In genomic region chr2:157057758-157058157, GRCm38 (mm10) we compare ENCODE assay signal across 12 mouse cellular contexts. TPM values are rescaled to one million over a fixed set of nuclear protein-coding genes. Genes with fewer than 3 reads are reported as not detected.
DNase-seq lines count a peak whose midpoint lies in the region; ATAC-seq and TF ChIP-seq lines count a peak whose summit lies in the region.
"Had no signal": no experiment of that assay in that cellular context is flagged by ENCODE, and none has a peak within 500 bp of the region (broad histone marks: within the 10 kb centered on the region; RNA-seq: fewer than 3 reads in every experiment).

No protein-coding gene starts in this region.

- no peak overlapping the region for H3K4me3 ChIP-seq in heart, postnatal 0 days (ENCODE audit: low read depth, low read length)
- H3K4me3 ChIP-seq in neural tube, embryonic 13.5 days: no peak overlapping the region
- no peak overlapping the region for H3K4me3 ChIP-seq in forebrain, embryonic 16.5 days (replicated peaks; ENCODE audit: low read length)
- H3K4me3 ChIP-seq in neural tube, embryonic 15.5 days (replicated peaks): no peak overlapping the region

- WGBS in heart, postnatal 0 days: 93% methylated on average over 4 of the region's 4 CpGs
- WGBS in neural tube, embryonic 13.5 days: 77% methylated on average over 4 of the region's 4 CpGs
- WGBS in forebrain, embryonic 16.5 days: 79% methylated on average over 4 of the region's 4 CpGs
- WGBS in neural tube, embryonic 15.5 days: 67% methylated on average over 4 of the region's 4 CpGs

- peaks cover 31% of the 10 kb centered on the region for H3K36me3 ChIP-seq in heart, postnatal 0 days (replicated peaks; ENCODE audit: control insufficient read depth, insufficient read depth, low read length)
- peaks cover 64% of the 10 kb centered on the region for H3K36me3 ChIP-seq in neural tube, embryonic 13.5 days
- peaks cover 16% of the 10 kb centered on the region for H3K36me3 ChIP-seq in forebrain, embryonic 16.5 days (ENCODE audit: control insufficient read depth, insufficient read depth)
- H3K36me3 ChIP-seq in neural tube, embryonic 15.5 days: peaks cover 34% of the 10 kb centered on the region

- H3K4me1 ChIP-seq in heart, postnatal 0 days (ENCODE audit: control insufficient read depth, insufficient read depth): peaks cover 13% of the 10 kb centered on the region
- H3K4me1 ChIP-seq in neural tube, embryonic 13.5 days (replicated peaks): peaks cover 62% of the 10 kb centered on the region
- H3K4me1 ChIP-seq in forebrain, embryonic 16.5 days (replicated peaks; ENCODE audit: control insufficient read depth, insufficient read depth, low read length): peaks cover 37% of the 10 kb centered on the region
- H3K4me1 ChIP-seq in neural tube, embryonic 15.5 days: peaks cover 40% of the 10 kb centered on the region

- H3K9me3 ChIP-seq in heart, postnatal 0 days (replicated peaks; ENCODE audit: control insufficient read depth, low read length): no peaks in the 10 kb centered on the region
- H3K9me3 ChIP-seq in neural tube, embryonic 13.5 days: no peaks in the 10 kb centered on the region
- no peaks in the 10 kb centered on the region for H3K9me3 ChIP-seq in forebrain, embryonic 16.5 days (ENCODE audit: control insufficient read depth, low read length)
- no peaks in the 10 kb centered on the region for H3K9me3 ChIP-seq in neural tube, embryonic 15.5 days (replicated peaks)

- no peak for TF ChIP-seq CTCF in heart, postnatal 0 days (IDR thresholded peaks at IDR 0.05; ENCODE audit: low read depth)

- H3K27me3 ChIP-seq in heart, postnatal 0 days (ENCODE audit: control insufficient read depth, insufficient read depth, low read length): no peaks in the 10 kb centered on the region
- no peaks in the 10 kb centered on the region for H3K27me3 ChIP-seq in neural tube, embryonic 13.5 days
- no peaks in the 10 kb centered on the region for H3K27me3 ChIP-seq in forebrain, embryonic 16.5 days (replicated peaks; ENCODE audit: control insufficient read depth, insufficient read depth, low read length)
- H3K27me3 ChIP-seq in neural tube, embryonic 15.5 days (replicated peaks): no peaks in the 10 kb centered on the region

- TF ChIP-seq EP300 in heart, postnatal 0 days (IDR thresholded peaks at IDR 0.05; ENCODE audit: low read depth): no peak

- no peak for ATAC-seq in heart, postnatal 0 days (ENCODE audit: insufficient read depth, low read depth)
- no peak for ATAC-seq in neural tube, embryonic 13.5 days (ENCODE audit: low read depth)
- ATAC-seq in forebrain, embryonic 16.5 days: no peak
- ATAC-seq in neural tube, embryonic 15.5 days (ENCODE audit: low FRiP score): no peak
- ATAC-seq in erythroid progenitor cell, adult 5-6 weeks (replicated peaks; ENCODE audit: low FRiP score, poor library complexity, severe bottlenecking): no peak

- no peak overlapping the region for H3K9ac ChIP-seq in heart, postnatal 0 days (replicated peaks; ENCODE audit: low read depth, low read length)
- H3K9ac ChIP-seq in neural tube, embryonic 13.5 days: no peak overlapping the region; the same call in 1 of the 2 replicates
- H3K9ac ChIP-seq in forebrain, embryonic 16.5 days (replicated peaks; ENCODE audit: low read depth, low read length): no peak overlapping the region
- H3K9ac ChIP-seq in neural tube, embryonic 15.5 days (replicated peaks): no peak overlapping the region

- 0 out of 2 replicates have a peak overlapping the region, but pooled peaks have one; percentile 63 for H3K27ac ChIP-seq in heart, postnatal 0 days (ENCODE audit: low read depth)
- peak overlapping the region; percentile 88 for H3K27ac ChIP-seq in neural tube, embryonic 13.5 days (replicated peaks)
- peak overlapping the region; percentile 91 for H3K27ac ChIP-seq in forebrain, embryonic 16.5 days (ENCODE audit: low read length)
- peak overlapping the region; percentile 80 for H3K27ac ChIP-seq in neural tube, embryonic 15.5 days (replicated peaks)

- no peak overlapping the region for H3K4me2 ChIP-seq in heart, postnatal 0 days (ENCODE audit: low read depth, low read length)
- no peak overlapping the region for H3K4me2 ChIP-seq in neural tube, embryonic 13.5 days
- H3K4me2 ChIP-seq in forebrain, embryonic 16.5 days (ENCODE audit: low read length): no peak overlapping the region
- H3K4me2 ChIP-seq in neural tube, embryonic 15.5 days: no peak overlapping the region

- no peak for DNase-seq in heart, postnatal 0 days (ENCODE audit: low spot score)
- DNase-seq in heart, adult 9 months (ENCODE audit: low spot score in 2 of 2): no peak
- no peak for DNase-seq in neural tube, embryonic 10.5 days (ENCODE audit: extremely low spot score, low spot score)
- DNase-seq in c-Kit-positive CD71-positive TER-119-positive erythroid progenitor cells, embryonic 14.5 days (ENCODE audit: low spot score): no peak
- DNase-seq: liver; thymus, postnatal 14 days had no signal

RNA-seq across cellular contexts. Expression of gene Soga1, which starts 21.3 kb away (rescaled TPM):
- 21.0 and 48.5 TPM in 2 replicates for total RNA-seq in heart, postnatal 0 days (2014; rRNA removed; ENCODE audit: low replicate concordance)
- polyA plus RNA-seq in heart, postnatal 0 days (2015; fragmentation: Nextera tagmentation; extraction: Ambion mirVana): 1.0 and 1.1 TPM in 2 replicates
- 4.5 and 5.9 TPM in 2 replicates for polyA plus RNA-seq in neural tube, embryonic 13.5 days (2015; fragmentation: Nextera tagmentation; extraction: Ambion mirVana)
- 4.7 and 5.8 TPM in 2 replicates for polyA plus RNA-seq in forebrain, embryonic 16.5 days (2015; fragmentation: Nextera tagmentation; extraction: Ambion mirVana)
- 3.3 and 4.9 TPM in 2 replicates for polyA plus RNA-seq in neural tube, embryonic 15.5 days (2015; fragmentation: Nextera tagmentation; extraction: Ambion mirVana)
- total RNA-seq in erythroid progenitor cell, adult 5-6 weeks (2015; ENCODE audit: low replicate concordance): 0.36 and 0.42 TPM in 2 replicates
- total RNA-seq in erythroid progenitor cell, adult 5-6 weeks (2017; ENCODE audit: low replicate concordance): 2.8 and 3.6 TPM in 2 replicates

RNA-seq across cellular contexts. Expression of gene Tldc2, which starts 29.1 kb away (rescaled TPM):
- not detected in 2 replicates for total RNA-seq in heart, postnatal 0 days (2014; rRNA removed; ENCODE audit: low replicate concordance)
- polyA plus RNA-seq in heart, postnatal 0 days (2015; fragmentation: Nextera tagmentation; extraction: Ambion mirVana): not detected in 2 replicates
- polyA plus RNA-seq in neural tube, embryonic 13.5 days (2015; fragmentation: Nextera tagmentation; extraction: Ambion mirVana): not detected in 2 replicates
- polyA plus RNA-seq in forebrain, embryonic 16.5 days (2015; fragmentation: Nextera tagmentation; extraction: Ambion mirVana): not detected in 2 replicates
- 0.43 TPM in 1 of 2 replicates, not detected in the other for polyA plus RNA-seq in neural tube, embryonic 15.5 days (2015; fragmentation: Nextera tagmentation; extraction: Ambion mirVana)
- not detected in 2 replicates for total RNA-seq in erythroid progenitor cell, adult 5-6 weeks (2015; ENCODE audit: low replicate concordance)
- total RNA-seq in erythroid progenitor cell, adult 5-6 weeks (2017; ENCODE audit: low replicate concordance): not detected in 2 replicates
- total RNA-seq: megakaryocyte, adult 5-6 weeks had no signal
- polyA plus RNA-seq: gonadal fat pad, adult 2 months had no signal

RNA-seq across cellular contexts. Expression of gene Dsn1, which starts 50.8 kb away (rescaled TPM):
- 28.2 and 47.4 TPM in 2 replicates for total RNA-seq in heart, postnatal 0 days (2014; rRNA removed; ENCODE audit: low replicate concordance)
- 13.8 TPM in 2 replicates for polyA plus RNA-seq in heart, postnatal 0 days (2015; fragmentation: Nextera tagmentation; extraction: Ambion mirVana)
- polyA plus RNA-seq in neural tube, embryonic 13.5 days (2015; fragmentation: Nextera tagmentation; extraction: Ambion mirVana): 9.9 and 10.3 TPM in 2 replicates
- polyA plus RNA-seq in forebrain, embryonic 16.5 days (2015; fragmentation: Nextera tagmentation; extraction: Ambion mirVana): 20.3 and 22.8 TPM in 2 replicates
- 8.3 and 13.8 TPM in 2 replicates for polyA plus RNA-seq in neural tube, embryonic 15.5 days (2015; fragmentation: Nextera tagmentation; extraction: Ambion mirVana)
- total RNA-seq in erythroid progenitor cell, adult 5-6 weeks (2015; ENCODE audit: low replicate concordance): 56.9 and 59.5 TPM in 2 replicates
- 62.4 and 101 TPM in 2 replicates for total RNA-seq in erythroid progenitor cell, adult 5-6 weeks (2017; ENCODE audit: low replicate concordance)
